Mouse (Mus musculus) adrenal gland, adult 18-20 months (tissue): ENCODE measurements around the gene Arhgef12. TPM values are rescaled to one million over a fixed set of nuclear protein-coding genes. Genes with fewer than 3 reads are reported as not detected.

Source experiments
- DNase-seq, 2 experiments: peaks; one replicate each; pipeline ENCODE4 v3.0.0; 2021 to 2022; ENCODE audit warnings: low spot score in 2 of 2
- total RNA-seq, 2 experiments: library from RNA; stranded (reverse); gene quantifications; 1 replicate in 1 of 2; 2 replicates in 1 of 2; pipeline ENCODE4 v1.2.3; 2021

The Arhgef12 gene
- total RNA-seq, 2 experiments from 2014 or later = 114 to 125 TPM

DNA sequence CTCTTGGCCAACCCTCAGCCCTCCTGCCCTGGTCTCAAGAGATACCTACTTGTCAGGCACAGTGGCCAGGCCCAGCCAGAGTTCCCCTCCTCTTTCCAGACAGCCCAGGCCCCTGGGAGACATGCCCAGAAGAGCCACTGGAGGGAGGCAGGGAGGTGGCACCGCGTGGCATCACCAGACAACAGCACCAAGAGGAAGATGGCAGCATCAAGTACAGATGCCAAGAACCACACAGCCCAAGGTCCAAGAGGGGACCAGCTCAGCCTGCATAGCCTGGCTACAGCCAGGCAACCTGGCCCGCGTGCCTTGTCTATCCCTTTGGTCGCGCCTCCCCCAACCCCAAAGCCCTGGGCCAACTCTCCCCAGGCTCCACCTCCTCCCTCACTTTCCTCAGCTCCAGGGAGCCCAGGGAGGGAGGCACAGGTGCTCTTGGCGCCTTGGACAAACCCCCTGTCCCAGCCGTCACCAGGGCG is 163.9 kb downstream of the Arhgef12 start:
- no peak for DNase-seq

DNA sequence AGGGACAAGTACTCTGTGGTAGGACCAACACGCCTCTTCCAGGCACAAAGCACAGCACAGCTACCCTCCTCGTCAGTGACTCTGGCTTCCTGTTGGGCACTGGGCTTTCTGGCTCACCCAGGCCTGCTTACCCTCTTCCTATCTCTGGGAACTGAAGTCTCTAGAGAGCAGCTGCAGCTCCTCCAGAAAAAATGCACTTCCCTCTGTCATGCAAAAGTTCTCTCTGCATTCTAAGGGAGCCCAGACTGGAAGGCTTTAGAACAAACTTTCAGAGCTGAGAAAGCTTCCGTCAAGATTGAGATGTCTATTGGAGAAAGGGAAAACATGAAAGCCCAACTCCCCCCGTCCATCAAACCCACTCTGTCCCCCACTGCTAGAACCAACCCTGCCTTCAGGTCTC is 164.9 kb downstream of the Arhgef12 start:
- DNase-seq = no peak

DNA sequence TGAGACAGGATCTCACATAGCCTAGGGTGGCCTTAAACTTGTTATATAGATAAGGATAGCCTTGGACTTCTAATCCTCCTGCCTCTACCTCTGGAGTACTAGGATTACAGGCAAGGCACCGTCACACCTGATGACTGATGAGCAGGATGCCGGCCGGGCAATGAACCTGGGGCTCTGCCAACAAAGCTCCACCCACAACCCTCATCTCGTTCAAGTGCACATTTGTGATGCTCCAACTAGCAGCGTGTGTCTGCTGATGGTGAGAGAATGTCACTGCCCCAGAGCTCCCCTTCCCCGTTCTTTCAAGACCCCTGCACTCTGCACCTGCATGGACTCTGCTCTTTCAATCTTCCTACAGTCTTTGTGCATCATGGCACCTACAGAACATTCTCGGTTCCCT is 174.9 kb downstream of the Arhgef12 start:
- DNase-seq = no peak

DNA sequence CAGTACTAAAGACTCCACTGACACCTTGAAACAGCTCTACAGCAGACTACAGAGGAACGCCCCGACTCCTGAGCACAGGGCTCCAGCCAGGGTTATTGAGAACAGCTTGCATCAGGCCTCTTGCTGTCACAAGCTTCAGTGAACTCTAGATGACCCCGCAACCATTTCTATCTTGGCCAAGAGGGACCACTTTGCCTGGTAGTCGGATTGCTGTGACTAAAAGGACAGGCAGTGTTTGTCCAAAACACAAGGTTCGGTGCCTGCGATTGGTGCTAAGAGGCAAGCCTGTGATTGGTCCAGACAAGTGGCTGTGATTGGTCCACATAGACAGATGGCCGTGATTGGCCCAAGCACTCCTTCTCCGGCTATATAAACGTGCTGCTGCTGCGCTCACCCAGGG is 179.5 kb downstream of the Arhgef12 start:
- DNase-seq = no peak

DNA sequence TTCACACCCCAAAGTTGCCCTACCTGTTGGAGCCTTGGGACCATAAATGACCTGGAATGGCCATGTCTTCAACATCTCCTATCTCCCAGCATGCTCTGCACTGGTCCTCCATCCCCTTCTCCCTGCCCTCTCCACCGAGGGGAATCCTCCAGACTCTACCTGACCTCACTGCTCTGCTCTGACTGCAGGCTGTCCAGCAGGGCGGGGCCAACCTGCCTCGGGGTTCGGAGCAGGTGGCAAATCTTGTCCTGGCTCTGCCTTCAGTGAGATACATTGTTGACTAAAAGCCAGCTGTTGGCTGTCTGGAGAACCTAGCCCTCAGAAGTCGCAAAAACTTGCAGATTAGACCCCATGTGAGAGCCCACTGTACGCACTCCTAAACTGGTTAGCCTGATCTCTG is 180.5 kb downstream of the Arhgef12 start:
- no peak for DNase-seq

DNA sequence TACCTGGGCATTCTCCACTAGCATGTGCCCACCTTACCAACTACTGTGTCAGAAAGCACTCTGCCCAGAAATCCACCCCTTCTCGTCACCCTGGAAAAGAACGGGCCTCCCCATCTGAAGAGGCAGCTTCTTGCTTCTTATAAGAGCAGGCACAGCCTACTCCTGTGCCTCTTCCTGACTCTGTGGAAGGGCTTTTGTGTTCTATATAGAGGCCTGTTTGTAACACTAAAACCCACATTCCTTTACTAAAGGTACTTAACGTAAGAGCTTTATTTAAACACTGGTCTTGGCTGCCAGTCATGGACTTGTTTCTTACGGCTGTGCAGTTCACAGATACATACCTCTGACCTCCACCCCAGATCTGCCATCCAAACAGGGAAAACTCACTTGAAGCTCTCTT is 185.2 kb downstream of the Arhgef12 start:
- no peak for DNase-seq

DNA sequence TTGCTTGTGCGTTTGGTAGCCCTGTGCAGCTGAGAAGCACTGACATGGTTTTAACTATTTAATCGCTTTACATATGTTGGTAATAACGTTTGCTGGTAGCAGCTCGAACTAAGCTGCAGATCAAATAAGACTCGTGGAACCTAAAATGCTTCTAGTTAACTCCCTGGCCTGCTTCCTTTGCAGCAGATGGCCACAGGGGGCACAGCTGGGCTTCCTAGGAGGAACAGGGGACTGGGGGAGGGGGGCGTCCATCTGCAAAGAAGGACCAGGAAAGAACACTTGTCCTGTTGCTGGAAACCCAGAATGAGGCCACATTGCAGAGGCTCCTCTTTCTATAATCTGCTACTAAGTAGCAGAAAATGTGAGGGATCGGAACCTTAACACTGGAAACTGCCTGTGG is 186.8 kb downstream of the Arhgef12 start:
- DNase-seq = no peak

DNA sequence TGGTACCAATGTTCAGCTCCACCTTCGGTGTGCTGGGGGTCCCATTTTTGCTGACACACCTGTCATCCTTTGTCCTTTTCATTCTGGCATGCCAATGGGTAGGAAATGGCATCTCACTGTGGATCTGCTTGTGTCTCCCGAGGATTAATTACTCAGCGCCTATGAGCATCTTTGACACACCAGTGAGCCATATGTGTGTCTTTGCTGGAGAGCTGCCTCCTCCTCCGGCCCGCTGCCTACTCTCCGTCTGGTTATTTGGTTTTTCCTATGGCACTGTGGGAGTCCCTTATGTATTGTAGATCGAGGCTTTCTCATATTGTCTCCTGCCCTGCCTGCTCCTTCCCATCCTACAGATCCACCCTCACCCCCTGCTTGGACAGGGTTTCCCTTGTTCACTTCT is 189.1 kb downstream of the Arhgef12 start:
- DNase-seq = no peak

Other genes starting within 250 kb of the Arhgef12 start
- 1 to 10 TPM; 1.2 to 1.5 TPM for gene Grik4, start 162.7 kb downstream of the Arhgef12 start, total RNA-seq
- 1 to 10 TPM; 4.7 to 4.9 TPM for gene Tmem136, start 9.3 kb upstream of the Arhgef12 start, total RNA-seq
- gene Pou2f3, start 103.1 kb upstream of the Arhgef12 start, total RNA-seq = under 1 TPM; 0.20 to 0.22 TPM
- 10 to 100 TPM in 1 of 2 experiments, 1 to 10 TPM in 1; 9.9 to 38.0 TPM for gene Oaf, start 132.7 kb upstream of the Arhgef12 start, total RNA-seq
- gene Trim29, start 203.6 kb upstream of the Arhgef12 start, total RNA-seq = under 1 TPM; 0.23 to 0.35 TPM